Mouse (Mus musculus) G1E (cell line): Measurements from ENCODE around the gene Gm10277. TPM values are rescaled to one million over a fixed set of nuclear protein-coding genes. Genes with fewer than 3 reads are reported as not detected.
A peak's percentile ranks its signal among the peaks of the same experiment; 100 is the strongest.

Experiments used
- ATAC-seq: 2 replicates; pipeline ENCODE4 v1.8.0; 2016; ENCODE audit warnings: mild to moderate bottlenecking; ENCODE audit not compliant: insufficient number of reproducible peaks, poor library complexity, low FRiP score, severe bottlenecking; ENCODE audit errors: extremely low read depth
- DNase-seq: peaks from one replicate; pipeline ENCODE4 v3.0.0; 2012; ENCODE audit warnings: low spot score
- H3K27me3 ChIP-seq: 2 replicates; pipeline ENCODE4 v1.6.1; 2012; ENCODE audit warnings: mild to moderate bottlenecking, low read length, inconsistent platforms; ENCODE audit not compliant: insufficient read depth
- H3K36me3 ChIP-seq: replicated peaks from 2 replicates; pipeline ENCODE3; 2012; ENCODE audit warnings: mild to moderate bottlenecking, inconsistent platforms
- H3K4me1 ChIP-seq: 2 replicates; pipeline ENCODE4 v1.6.1; 2012; ENCODE audit warnings: low read depth, low read length, inconsistent platforms, mixed read lengths; ENCODE audit not compliant: insufficient read depth
- H3K4me3 ChIP-seq: 2 replicates; pipeline ENCODE4 v1.5.1; 2012; ENCODE audit warnings: low read depth, mild to moderate bottlenecking, inconsistent platforms, low read length, moderate library complexity, mixed read lengths
- H3K9me3 ChIP-seq: replicated peaks from 2 replicates; pipeline ENCODE4 v1.6.1; 2012; ENCODE audit warnings: inconsistent platforms
- CTCF ChIP-seq: IDR thresholded peaks from 2 replicates; pipeline ENCODE4 v1.5.1; 2012; ENCODE audit warnings: low read depth, low read length, inconsistent platforms, mixed read lengths
- GATA1 ChIP-seq: IDR thresholded peaks from 2 replicates; pipeline ENCODE4 v1.6.1; 2012; ENCODE audit warnings: borderline replicate concordance, low read length, inconsistent platforms, mixed read lengths
- GATA2 ChIP-seq: IDR thresholded peaks from 2 replicates; pipeline ENCODE4 v1.6.1; 2012; ENCODE audit warnings: low read depth, low read length, inconsistent platforms, borderline replicate concordance
- POLR2AphosphoS5 ChIP-seq: IDR thresholded peaks from 2 replicates; pipeline ENCODE4 v1.6.1; 2012; ENCODE audit warnings: low read depth, low read length, inconsistent platforms; ENCODE audit not compliant: insufficient replicate concordance
- TAL1 ChIP-seq: conservative IDR thresholded peaks from 2 replicates; pipeline ENCODE4 v1.6.1; 2012; ENCODE audit warnings: low read depth, low read length, inconsistent platforms, mixed read lengths
- polyA plus RNA-seq: library from polyadenylated mRNA; stranded (reverse); fragments of >175 nt; gene quantifications from 2 replicates; pipeline ENCODE4 v1.2.3, GENCODE M21; 2012
- total RNA-seq, 2 experiments: library from RNA; stranded (forward) in 1 of 2; stranded (reverse) in 1 of 2; fragments of 200-1000 nt in 1 of 2; fragments of >200 nt in 1 of 2; fragmentation: Nextera tagmentation in 1 of 2; gene quantifications; 2 replicates each; pipeline ENCODE4 v1.2.3; 2014 to 2017

The Gm10277 gene
- total and polyA plus RNA-seq, 3 experiments = 0.33 TPM; not detected in 2

DNA sequence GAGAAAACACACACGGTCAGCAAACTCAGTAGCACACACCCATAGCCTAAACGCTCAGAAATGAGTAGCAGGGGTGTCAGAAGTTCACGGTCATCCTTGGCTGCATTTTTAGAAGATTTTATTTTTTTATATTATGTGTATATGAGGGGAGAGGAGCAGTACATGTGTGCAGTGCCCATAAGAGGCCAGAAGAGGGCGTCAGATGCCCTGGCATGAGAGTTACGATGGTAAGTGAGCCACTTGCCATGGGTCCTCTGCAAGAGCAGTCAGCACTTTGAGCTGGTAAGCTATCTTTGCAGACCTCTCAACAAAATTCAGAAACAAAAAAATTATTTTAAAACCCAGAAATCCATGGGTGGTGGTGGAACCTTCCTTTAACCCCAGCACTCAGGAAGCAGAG lies 40.6 kb upstream of the Gm10277 start:
- no peaks in the 10 kb centered on the region for H3K27me3 ChIP-seq
- DNase-seq (no peak), ATAC-seq (no peak)
- TF ChIP-seq POLR2AphosphoS5 = no peak
- no peak for TF ChIP-seq GATA2
- no peak for TF ChIP-seq TAL1
- H3K36me3 ChIP-seq = peaks cover 98% of the 10 kb centered on the region
- no peak overlapping the region for H3K4me3 ChIP-seq
- H3K4me1 ChIP-seq = no peaks in the 10 kb centered on the region
- H3K9me3 ChIP-seq = no peaks in the 10 kb centered on the region

DNA sequence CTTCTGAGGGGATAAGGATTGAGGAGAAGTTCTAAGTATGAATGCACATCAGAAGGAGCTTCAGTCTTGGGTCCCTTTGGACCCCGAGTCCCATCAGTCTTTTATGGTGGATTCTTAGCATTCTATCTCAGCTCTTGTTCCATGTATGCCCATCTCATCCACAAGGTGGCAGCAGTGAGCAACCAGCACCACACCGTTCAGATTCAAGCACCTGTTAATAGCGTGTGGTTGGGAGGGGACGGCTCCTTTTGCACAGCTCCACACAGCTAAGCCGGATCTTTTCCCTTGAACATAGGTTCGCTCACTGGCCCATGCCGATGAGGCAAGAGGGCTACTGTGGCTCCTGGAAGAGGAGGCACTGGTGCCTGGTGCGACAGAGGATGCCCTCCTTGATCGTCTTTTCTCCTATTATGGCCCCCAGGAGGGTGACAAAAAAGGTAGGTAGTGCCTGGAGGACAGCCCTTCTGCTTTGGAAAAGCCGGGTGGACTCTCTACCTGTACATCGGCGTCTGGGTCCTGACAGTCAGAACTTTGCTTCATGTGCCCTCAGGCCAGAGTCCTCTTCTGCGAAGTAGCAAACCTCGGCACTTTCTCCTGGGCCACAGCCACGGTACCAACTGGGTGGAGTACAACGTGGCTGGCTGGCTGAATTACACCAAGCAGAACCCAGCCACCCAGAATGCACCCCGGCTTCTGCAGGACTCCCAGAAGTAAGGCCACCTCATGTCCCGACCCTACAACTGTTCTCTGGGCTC lies 39.9 kb upstream of the Gm10277 start:
- TF ChIP-seq GATA1 = no peak
- no peak for TF ChIP-seq GATA2
- peak; percentile 97 for TF ChIP-seq CTCF
- no peak for TF ChIP-seq TAL1
- no peak for TF ChIP-seq POLR2AphosphoS5
- DNase-seq = peak; percentile 66

DNA sequence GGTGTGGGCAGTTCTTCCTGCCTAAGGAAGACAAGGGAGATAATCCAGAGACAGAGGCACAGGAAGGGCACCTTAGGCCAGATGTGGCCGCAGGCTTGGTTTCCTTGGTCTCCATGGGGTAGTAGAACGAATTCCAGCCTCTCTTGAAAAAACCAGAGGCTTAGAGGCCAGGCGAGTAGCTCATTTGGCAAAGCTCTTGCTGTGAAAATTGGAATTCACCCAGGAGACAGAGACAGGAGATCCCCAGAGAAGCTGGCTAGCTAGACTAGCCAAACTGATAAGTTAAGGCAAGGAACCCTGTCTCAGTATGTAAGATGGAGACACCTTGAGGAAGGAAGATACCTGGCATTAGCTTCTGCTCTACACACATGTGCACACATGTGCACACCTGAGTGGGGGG lies 38.8 kb upstream of the Gm10277 start:
- no peak for ATAC-seq
- Histone ChIP-seq H3K27me3 (no peaks in the 10 kb centered on the region), H3K9me3 (no peaks in the 10 kb centered on the region), H3K4me3 (no peak overlapping the region), H3K4me1 (no peaks in the 10 kb centered on the region), H3K36me3 (peaks cover 100% of the 10 kb centered on the region)
- no peak for TF ChIP-seq GATA1
- DNase-seq = no peak

More for the DNA sequence above, 39.9 kb upstream of the Gm10277 start:
- Histone ChIP-seq H3K9me3 (no peaks in the 10 kb centered on the region), H3K4me1 (no peaks in the 10 kb centered on the region), H3K27me3 (no peaks in the 10 kb centered on the region), H3K36me3 (peaks cover 98% of the 10 kb centered on the region), H3K4me3 (no peak overlapping the region)
- 0 out of 2 replicates have a peak, but pooled peaks have one; percentile 22 for ATAC-seq

DNA sequence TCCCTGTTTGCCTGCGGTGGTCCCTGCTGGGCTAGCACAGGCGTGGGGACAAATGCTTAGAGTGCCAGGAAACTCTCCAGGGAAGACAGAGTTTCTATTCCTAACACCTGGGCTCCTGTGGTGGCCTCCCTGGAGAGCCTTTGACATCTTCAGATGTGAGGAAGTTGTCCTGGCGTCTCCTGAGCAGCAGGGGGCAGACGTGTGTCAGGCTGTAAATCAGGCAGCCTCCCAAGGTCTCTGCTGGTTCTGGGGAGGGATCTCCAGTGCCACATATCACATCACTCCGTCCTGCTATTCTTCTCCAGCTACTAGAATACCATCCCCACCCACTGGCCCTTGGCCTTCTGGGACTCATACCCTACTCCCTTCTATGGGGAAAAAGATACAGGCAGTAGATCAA lies 38.3 kb upstream of the Gm10277 start:
- no peak overlapping the region for H3K4me3 ChIP-seq
- H3K4me1 ChIP-seq = no peaks in the 10 kb centered on the region
- no peaks in the 10 kb centered on the region for H3K9me3 ChIP-seq
- ATAC-seq (no peak), DNase-seq (peak; percentile 44)
- H3K36me3 ChIP-seq = peaks cover 100% of the 10 kb centered on the region
- TF ChIP-seq GATA2 (no peak), TAL1 (no peak), GATA1 (no peak), CTCF (peak; percentile 76)
- no peaks in the 10 kb centered on the region for H3K27me3 ChIP-seq

DNA sequence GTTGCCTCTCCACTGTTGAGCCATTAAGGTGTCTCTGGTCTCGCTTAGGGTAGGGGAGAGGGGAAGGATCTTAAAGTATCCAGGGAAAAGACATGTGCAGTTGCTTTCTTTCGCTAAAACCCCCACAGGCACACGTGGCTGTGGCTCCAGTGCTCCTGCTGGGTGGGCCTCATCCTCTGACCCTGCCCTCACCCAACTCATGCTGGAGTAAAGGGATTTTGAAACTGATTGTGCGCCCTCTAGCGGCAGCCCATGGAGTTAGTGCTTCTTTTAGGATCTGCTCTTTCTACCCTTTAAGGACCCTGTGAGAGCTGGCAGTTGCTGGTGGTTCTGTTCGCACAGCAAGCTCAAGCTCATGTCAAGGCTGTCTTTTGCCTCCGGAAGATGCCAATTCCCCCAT lies 35.2 kb upstream of the Gm10277 start:
- no peaks in the 10 kb centered on the region for H3K4me1 ChIP-seq
- ATAC-seq (no peak), DNase-seq (peak; percentile 47)
- H3K27me3 ChIP-seq = no peaks in the 10 kb centered on the region
- H3K9me3 ChIP-seq = no peaks in the 10 kb centered on the region
- TF ChIP-seq GATA2 (no peak), POLR2AphosphoS5 (no peak), TAL1 (no peak), CTCF (peak; percentile 96), GATA1 (no peak)
- H3K4me3 ChIP-seq = no peak overlapping the region
- H3K36me3 ChIP-seq = peaks cover 99% of the 10 kb centered on the region

DNA sequence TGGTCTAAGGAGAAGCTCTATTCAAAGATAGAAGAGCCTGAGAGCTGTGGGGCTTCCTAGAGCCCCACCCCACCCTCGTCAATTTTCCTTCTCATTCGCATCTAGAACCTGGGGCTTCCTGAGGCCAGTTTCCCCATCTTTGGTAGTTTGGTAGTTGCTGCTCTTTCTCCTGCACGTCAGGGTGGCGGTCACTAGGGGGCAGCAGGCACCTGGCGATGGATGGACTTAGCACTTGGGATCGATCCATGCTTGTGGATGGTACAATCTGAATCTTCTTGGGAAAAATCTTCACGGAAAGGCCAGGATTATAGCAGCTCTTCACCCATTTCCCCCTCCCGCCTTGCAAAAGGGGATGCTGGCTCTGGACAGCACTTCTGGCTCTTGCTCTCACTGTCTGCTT lies 34.1 kb upstream of the Gm10277 start:
- Histone ChIP-seq H3K27me3 (no peaks in the 10 kb centered on the region), H3K36me3 (peaks cover 99% of the 10 kb centered on the region), H3K4me1 (no peaks in the 10 kb centered on the region), H3K9me3 (no peaks in the 10 kb centered on the region), H3K4me3 (no peak overlapping the region)
- DNase-seq = peak; percentile 33
- peak; percentile 57 for TF ChIP-seq CTCF
- no peak for TF ChIP-seq GATA1
- ATAC-seq = no peak

DNA sequence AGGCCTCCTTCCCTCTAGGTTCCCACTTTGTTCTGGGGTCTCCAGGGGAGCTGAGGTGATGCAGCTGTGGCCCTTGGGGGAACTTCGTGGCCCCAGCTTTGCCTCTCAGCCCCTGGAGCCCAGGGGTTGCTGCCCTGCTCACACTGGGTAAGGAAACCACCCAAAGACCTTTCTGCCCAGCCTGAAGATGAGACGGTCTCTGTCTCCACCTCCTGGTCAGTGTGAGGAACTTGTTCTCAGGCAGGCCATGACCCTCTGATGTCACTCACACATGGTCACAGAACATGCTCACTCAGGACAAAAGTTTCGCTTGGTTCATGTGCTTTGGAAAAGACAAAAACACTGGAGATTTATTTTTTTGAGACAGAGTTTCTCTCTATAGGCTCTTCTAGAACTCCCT lies 28.5 kb upstream of the Gm10277 start:
- peak; percentile 72 for DNase-seq
- H3K36me3 ChIP-seq = peaks cover 94% of the 10 kb centered on the region
- H3K4me3 ChIP-seq = no peak overlapping the region
- ATAC-seq = no peak
- no peaks in the 10 kb centered on the region for H3K27me3 ChIP-seq
- no peak for TF ChIP-seq POLR2AphosphoS5
- peak; percentile 63 for TF ChIP-seq CTCF
- no peaks in the 10 kb centered on the region for H3K9me3 ChIP-seq
- no peaks in the 10 kb centered on the region; the same call in 1 of the 2 replicates for H3K4me1 ChIP-seq
